Mouse (Mus musculus) erythroblast, embryonic 14.5 days (primary cell): Measurements from ENCODE around the gene Clec4g. TPM values are rescaled to one million over a fixed set of nuclear protein-coding genes. Genes with fewer than 3 reads are reported as not detected.
A peak's percentile ranks its signal among the peaks of the same experiment; 100 is the strongest.

Source experiments
- H3K27me3 ChIP-seq: 2 replicates; pipeline ENCODE4 v1.6.1; 2012; ENCODE audit warnings: inconsistent platforms; ENCODE audit not compliant: control insufficient read depth
- H3K36me3 ChIP-seq: 2 replicates; pipeline ENCODE4 v1.6.1; 2012; ENCODE audit warnings: mild to moderate bottlenecking, inconsistent platforms; ENCODE audit not compliant: control insufficient read depth
- H3K4me1 ChIP-seq: 2 replicates; pipeline ENCODE4 v1.6.1; 2012; ENCODE audit warnings: inconsistent platforms; ENCODE audit not compliant: control insufficient read depth
- H3K4me3 ChIP-seq: replicated peaks from 2 replicates; pipeline ENCODE3; 2012; ENCODE audit warnings: moderate library complexity, mild to moderate bottlenecking, inconsistent platforms
- H3K9me3 ChIP-seq: 2 replicates; pipeline ENCODE4 v1.6.1; 2012; ENCODE audit warnings: low read length, inconsistent platforms, mixed read lengths; ENCODE audit not compliant: control insufficient read depth
- GATA1 ChIP-seq: IDR thresholded peaks from 2 replicates; pipeline ENCODE4 v1.6.1; 2012; ENCODE audit warnings: low read length, inconsistent platforms, mixed read lengths
- TAL1 ChIP-seq: IDR thresholded peaks from 3 replicates; pipeline ENCODE4 v1.6.1; 2012; ENCODE audit warnings: low read length, inconsistent platforms, mixed read lengths
- polyA plus RNA-seq: library from polyadenylated mRNA; stranded (reverse); fragments of >175 nt; gene quantifications from 2 replicates; pipeline ENCODE4 v1.2.3, GENCODE M21; 2012

Clec4g gene
- polyA plus RNA-seq, 1 experiment: 0.03 TPM

- no peaks in the 10 kb centered on the region for H3K9me3 ChIP-seq
- peaks cover 17% of the 10 kb centered on the region for H3K4me1 ChIP-seq
- H3K36me3 ChIP-seq: no peaks in the 10 kb centered on the region
- peak within 1 kb of the TSS; percentile 59 for H3K4me3 ChIP-seq
- TF ChIP-seq TAL1 (no peak), GATA1 (no peak)
- H3K27me3 ChIP-seq: no peaks in the 10 kb centered on the region
Observed at GRCm38 (mm10) chr8:3671980-3672491, 48.4 kb downstream of the Clec4g start, which contains the start of gene Fcor. Gene Fcor (minus strand): TSS chr8:3672362.

GRCm38 (mm10) chr8:3670388-3670787 is 50.1 kb downstream of the Clec4g start:
- no peaks in the 10 kb centered on the region for H3K36me3 ChIP-seq
- peaks cover 7% of the 10 kb centered on the region for H3K4me1 ChIP-seq
- H3K9me3 ChIP-seq: no peaks in the 10 kb centered on the region
- no peak for TF ChIP-seq GATA1
- TF ChIP-seq TAL1: no peak
- H3K4me3 ChIP-seq: no peak overlapping the region
- H3K27me3 ChIP-seq: no peaks in the 10 kb centered on the region

GRCm38 (mm10) chr8:3665507-3665906 is 54.9 kb downstream of the Clec4g start, which contains the start of gene Mcemp1:
Gene Mcemp1 (plus strand): TSS chr8:3665754.
- TF ChIP-seq TAL1: no peak
- Histone ChIP-seq H3K4me3 (no peak within 1 kb of the TSS), H3K36me3 (no peaks in the 10 kb centered on the region), H3K9me3 (no peaks in the 10 kb centered on the region), H3K4me1 (no peaks in the 10 kb centered on the region), H3K27me3 (no peaks in the 10 kb centered on the region)

GRCm38 (mm10) chr8:3664405-3664804 is 56.0 kb downstream of the Clec4g start:
- no peak overlapping the region for H3K4me3 ChIP-seq
- H3K36me3 ChIP-seq: no peaks in the 10 kb centered on the region
- TF ChIP-seq GATA1: no peak
- TF ChIP-seq TAL1: no peak
- H3K27me3 ChIP-seq: no peaks in the 10 kb centered on the region
- H3K9me3 ChIP-seq: no peaks in the 10 kb centered on the region
- H3K4me1 ChIP-seq: no peaks in the 10 kb centered on the region

GRCm38 (mm10) chr8:3660889-3661288 is 59.6 kb downstream of the Clec4g start:
- TF ChIP-seq TAL1: no peak
- TF ChIP-seq GATA1: no peak
- no peaks in the 10 kb centered on the region for H3K9me3 ChIP-seq
- H3K4me1 ChIP-seq: no peaks in the 10 kb centered on the region
- no peaks in the 10 kb centered on the region for H3K36me3 ChIP-seq
- H3K4me3 ChIP-seq: no peak overlapping the region
- peaks cover 11% of the 10 kb centered on the region for H3K27me3 ChIP-seq

Other genes with a start within 250 kb of the Clec4g start
- gene Tex45, start 249.8 kb downstream of the Clec4g start, polyA plus RNA-seq: not detected in 2 replicates
- 0.07 and 0.20 TPM in 2 replicates for gene Zfp358, start 227.5 kb downstream of the Clec4g start, polyA plus RNA-seq
- gene Mcoln1, start 220.2 kb downstream of the Clec4g start, polyA plus RNA-seq: 10.0 and 15.4 TPM in 2 replicates
- 1.7 and 1.9 TPM in 2 replicates for gene Pnpla6, start 205.3 kb downstream of the Clec4g start, polyA plus RNA-seq
- gene C330021F23Rik, start 152.7 kb downstream of the Clec4g start, polyA plus RNA-seq: not detected in 2 replicates
- 0.37 and 0.54 TPM in 2 replicates for gene Camsap3, start 133.4 kb downstream of the Clec4g start, polyA plus RNA-seq
- 4.2 and 4.7 TPM in 2 replicates for gene Xab2, start 99.3 kb downstream of the Clec4g start, polyA plus RNA-seq
- gene Pet100, start 99.1 kb downstream of the Clec4g start, polyA plus RNA-seq: 12.7 and 17.8 TPM in 2 replicates
- gene Pcp2, start 95.1 kb downstream of the Clec4g start, polyA plus RNA-seq: not detected in 2 replicates
- gene Stxbp2, start 89.7 kb downstream of the Clec4g start, polyA plus RNA-seq: 13.3 and 17.2 TPM in 2 replicates
- not detected in 2 replicates for gene Retn, start 64.9 kb downstream of the Clec4g start, polyA plus RNA-seq
- not detected in 2 replicates for gene Mcemp1, start 54.9 kb downstream of the Clec4g start, polyA plus RNA-seq
- gene Fcor, start 48.3 kb downstream of the Clec4g start, polyA plus RNA-seq: not detected in 2 replicates
- gene Trappc5, start 44.4 kb downstream of the Clec4g start, polyA plus RNA-seq: 0.90 and 0.92 TPM in 2 replicates
- not detected in 2 replicates for gene Fcer2a, start 26.5 kb downstream of the Clec4g start, polyA plus RNA-seq
- not detected in 2 replicates for gene Cd209a, start 28.3 kb upstream of the Clec4g start, polyA plus RNA-seq
- not detected in 2 replicates for gene Cd209e, start 133.7 kb upstream of the Clec4g start, polyA plus RNA-seq
- gene Cd209d, start 157.9 kb upstream of the Clec4g start, polyA plus RNA-seq: not detected in 2 replicates
- gene Cd209b, start 206.2 kb upstream of the Clec4g start, polyA plus RNA-seq: not detected in 2 replicates
- gene Cd209c, start 234.1 kb upstream of the Clec4g start, polyA plus RNA-seq: not detected in 2 replicates